Mouse (Mus musculus) hindbrain, embryonic 16.5 days (tissue): ENCODE data around the gene Gm21970. TPM values are rescaled to one million over a fixed set of nuclear protein-coding genes. Genes with fewer than 3 reads are reported as not detected.

Experiments used
- ATAC-seq: fragments of 200-750 bp; cut with Nextera tagmentation; 2 replicates; pipeline ENCODE4 v1.8.0; 2017; ENCODE audit warnings: moderate TSS enrichment, moderate library complexity
- H3K27ac ChIP-seq: fragments of 300-500 bp; sonication (generic); 2 replicates; pipeline ENCODE4 v1.5.1; 2014; ENCODE audit warnings: low read depth, mild to moderate bottlenecking, control low read depth, low read length, moderate library complexity
- H3K27me3 ChIP-seq: fragments of 300-500 bp; sonication (generic); replicated peaks from 2 replicates; pipeline ENCODE4 v1.6.1; 2014; ENCODE audit warnings: low read length; ENCODE audit not compliant: control insufficient read depth, insufficient read depth
- H3K36me3 ChIP-seq: fragments of 300-500 bp; sonication (generic); 2 replicates; pipeline ENCODE4 v1.6.1; 2014; ENCODE audit warnings: mild to moderate bottlenecking, low read length, moderate library complexity, mixed read lengths; ENCODE audit not compliant: control insufficient read depth, insufficient read depth
- H3K4me1 ChIP-seq: fragments of 300-500 bp; sonication (generic); 2 replicates; pipeline ENCODE4 v1.6.1; 2014; ENCODE audit warnings: low read depth, low read length; ENCODE audit not compliant: control insufficient read depth, insufficient read depth
- H3K4me2 ChIP-seq: fragments of 300-500 bp; sonication (generic); 2 replicates; pipeline ENCODE4 v1.6.1; 2014; ENCODE audit warnings: mild to moderate bottlenecking, low read length, control low read depth, moderate library complexity
- H3K4me3 ChIP-seq: fragments of 300-500 bp; sonication (generic); 2 replicates; pipeline ENCODE4 v1.5.1; 2014; ENCODE audit warnings: mild to moderate bottlenecking, low read length, control low read depth, moderate library complexity
- H3K9ac ChIP-seq: fragments of 300-500 bp; sonication (generic); 2 replicates; pipeline ENCODE4 v1.6.1; 2014; ENCODE audit warnings: low read depth, mild to moderate bottlenecking, control low read depth, low read length, moderate library complexity
- H3K9me3 ChIP-seq: fragments of 300-500 bp; sonication (generic); 2 replicates; pipeline ENCODE4 v1.6.1; 2014; ENCODE audit warnings: mild to moderate bottlenecking, low read length, moderate library complexity; ENCODE audit not compliant: control insufficient read depth
- WGBS: fragments of 180-500 bp; shearing (Covaris S2); extraction: QIAGEN DNeasy Blood & Tissue Kit; methylation state at CpG from one replicate; pipeline ENCODE4 v1.1.7; 2014; 5-methylcytosine and 5-hydroxymethylcytosine counted together
- polyA plus RNA-seq: library from polyadenylated mRNA; unstranded; fragments of >200 nt; fragmentation: Nextera tagmentation; extraction: Ambion mirVana; gene quantifications from 2 replicates; pipeline ENCODE4 v1.2.1, GENCODE M21; 2015

The Gm21970 gene
- polyA plus RNA-seq, 1 experiment from 2014 or later = not detected

DNA sequence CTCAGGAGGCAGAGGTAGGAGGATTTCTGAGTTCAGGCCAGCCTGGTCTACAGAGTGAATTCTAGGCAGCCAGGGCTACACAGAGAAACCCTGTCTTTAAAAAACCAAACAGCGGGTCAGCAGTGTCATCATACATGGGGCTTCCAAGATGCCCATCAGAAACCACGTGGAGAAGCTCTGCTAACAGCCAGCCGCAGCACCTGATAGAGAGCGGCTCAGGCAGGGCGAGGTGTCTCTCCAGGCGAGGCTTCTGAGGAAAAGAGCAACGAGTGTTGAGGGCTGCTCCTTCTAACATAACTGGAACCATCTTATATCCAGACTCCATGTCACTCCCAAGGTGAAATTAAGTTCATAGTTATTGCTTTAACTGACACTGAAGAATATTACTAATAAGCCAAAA, 57.4 kb downstream of the Gm21970 start:
- no peaks in the 10 kb centered on the region for H3K36me3 ChIP-seq

DNA sequence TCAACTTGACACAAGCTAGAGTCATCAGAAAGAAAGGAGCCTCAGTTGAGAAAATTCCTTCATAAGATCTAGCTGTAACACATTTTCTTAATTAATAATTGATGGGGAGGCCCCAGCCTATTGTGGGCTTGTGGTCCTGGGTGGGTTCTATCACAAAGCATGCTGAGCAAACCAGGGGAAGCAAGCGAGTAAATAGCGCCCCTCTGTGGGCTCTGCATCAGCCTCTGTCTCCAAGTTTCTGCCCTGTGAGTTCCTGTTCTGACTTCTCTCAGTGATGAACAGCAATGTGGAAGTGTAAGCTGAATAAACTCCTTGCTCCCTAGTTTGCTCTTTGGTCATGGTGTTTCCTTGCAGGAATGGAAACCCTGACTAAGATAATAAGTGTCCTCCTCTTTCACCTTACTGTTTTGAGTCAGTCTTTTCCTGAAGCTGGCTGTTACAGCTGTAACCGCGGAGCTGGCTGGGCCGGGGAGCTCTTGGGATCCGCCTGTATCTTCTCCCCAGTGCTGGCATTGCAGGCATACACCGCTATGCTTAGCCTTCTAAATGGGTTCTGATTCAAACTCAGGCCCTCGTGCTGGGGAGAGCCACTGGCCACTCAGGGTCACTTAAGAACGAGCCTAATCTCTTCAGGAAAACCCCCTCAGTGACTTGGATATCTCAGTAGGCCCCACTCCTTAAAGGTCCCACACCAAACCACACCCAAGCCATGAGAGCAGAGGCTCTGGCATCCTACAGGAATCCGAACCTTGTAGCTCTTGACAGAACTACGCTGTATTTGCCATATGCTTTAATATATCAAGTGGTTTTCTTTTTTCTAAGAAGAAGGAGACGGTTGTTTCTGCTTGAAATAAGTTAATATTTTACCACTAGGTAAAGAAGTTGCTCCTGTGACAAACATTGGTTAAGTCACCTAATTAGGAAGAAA, 58.9 kb downstream of the Gm21970 start:
- H3K36me3 ChIP-seq = no peaks in the 10 kb centered on the region
- H3K9me3 ChIP-seq = no peaks in the 10 kb centered on the region
- H3K27me3 ChIP-seq = no peaks in the 10 kb centered on the region
- no peak overlapping the region for H3K9ac ChIP-seq
- no peak overlapping the region for H3K4me2 ChIP-seq
- H3K4me1 ChIP-seq = no peaks in the 10 kb centered on the region
- 81% methylated on average over 12 of the region's 12 CpGs for WGBS
- no peak overlapping the region for H3K27ac ChIP-seq
- no peak for ATAC-seq
- H3K4me3 ChIP-seq = no peak overlapping the region

More for the DNA sequence above, 57.4 kb downstream of the Gm21970 start:
- no peaks in the 10 kb centered on the region for H3K9me3 ChIP-seq
- WGBS = 89% methylated on average over 7 of the region's 7 CpGs
- H3K4me1 ChIP-seq = no peaks in the 10 kb centered on the region
- no peak overlapping the region for H3K9ac ChIP-seq
- no peak for ATAC-seq
- no peaks in the 10 kb centered on the region for H3K27me3 ChIP-seq
- no peak overlapping the region for H3K4me3 ChIP-seq
- no peak overlapping the region for H3K27ac ChIP-seq
- no peak overlapping the region for H3K4me2 ChIP-seq

DNA sequence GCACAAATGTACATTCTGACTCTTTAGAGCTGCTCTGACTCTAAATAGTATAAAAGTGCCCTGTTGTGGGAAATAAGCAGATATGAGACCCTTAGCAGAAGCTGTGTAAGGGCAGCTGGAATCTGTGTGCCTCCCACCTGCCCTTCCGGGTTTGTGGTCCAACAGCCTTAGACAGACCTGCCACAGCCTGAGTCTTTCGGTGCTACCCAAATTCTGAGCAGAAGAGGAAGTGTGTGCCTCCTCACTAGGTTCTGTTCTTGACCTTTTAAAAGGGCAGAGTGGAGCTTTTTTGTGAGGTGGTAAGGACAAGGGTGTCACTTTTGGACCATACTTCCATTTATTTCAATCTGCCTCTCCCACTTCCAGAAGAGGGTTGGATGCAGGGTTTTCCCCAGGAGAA, 60.4 kb downstream of the Gm21970 start:
- no peak overlapping the region for H3K27ac ChIP-seq

DNA sequence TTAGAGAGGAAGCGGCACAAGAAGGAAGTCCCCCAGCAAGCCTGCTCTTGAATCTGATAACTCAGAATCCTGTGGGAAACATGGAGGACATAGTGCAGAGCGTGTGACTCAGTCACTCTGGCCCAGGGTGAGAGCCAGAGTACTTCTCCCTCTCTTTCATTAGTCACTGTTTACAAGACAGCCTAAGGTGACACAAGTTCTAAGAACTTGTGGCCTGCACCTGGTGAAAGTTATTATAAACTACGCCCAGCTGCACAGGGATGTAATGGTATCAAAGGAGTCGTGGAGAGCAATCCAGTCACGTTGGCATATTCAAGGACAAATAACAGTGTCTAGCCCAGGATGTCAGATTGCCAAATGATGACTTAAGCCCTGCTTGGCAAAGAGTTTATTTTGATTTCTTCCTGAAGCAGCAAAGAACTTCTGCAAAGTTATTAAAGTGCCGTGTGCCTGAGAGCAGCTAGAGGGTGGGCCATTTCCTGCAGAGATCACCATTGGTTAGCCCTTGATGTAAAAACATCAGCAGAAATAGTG, 60.9 kb downstream of the Gm21970 start:
- Histone ChIP-seq H3K4me3 (no peak overlapping the region), H3K4me2 (no peak overlapping the region), H3K4me1 (no peaks in the 10 kb centered on the region), H3K27ac (no peak overlapping the region), H3K36me3 (no peaks in the 10 kb centered on the region), H3K9ac (no peak overlapping the region), H3K9me3 (no peaks in the 10 kb centered on the region), H3K27me3 (no peaks in the 10 kb centered on the region)
- no peak for ATAC-seq
- 77% methylated on average over 6 of the region's 6 CpGs for WGBS

More for the DNA sequence above, 60.4 kb downstream of the Gm21970 start:
- ATAC-seq = no peak
- Histone ChIP-seq H3K9ac (no peak overlapping the region), H3K4me3 (no peak overlapping the region), H3K4me2 (no peak overlapping the region), H3K9me3 (no peaks in the 10 kb centered on the region), H3K4me1 (no peaks in the 10 kb centered on the region), H3K27me3 (no peaks in the 10 kb centered on the region), H3K36me3 (no peaks in the 10 kb centered on the region)
- 76% methylated on average over 2 of the region's 2 CpGs for WGBS

DNA sequence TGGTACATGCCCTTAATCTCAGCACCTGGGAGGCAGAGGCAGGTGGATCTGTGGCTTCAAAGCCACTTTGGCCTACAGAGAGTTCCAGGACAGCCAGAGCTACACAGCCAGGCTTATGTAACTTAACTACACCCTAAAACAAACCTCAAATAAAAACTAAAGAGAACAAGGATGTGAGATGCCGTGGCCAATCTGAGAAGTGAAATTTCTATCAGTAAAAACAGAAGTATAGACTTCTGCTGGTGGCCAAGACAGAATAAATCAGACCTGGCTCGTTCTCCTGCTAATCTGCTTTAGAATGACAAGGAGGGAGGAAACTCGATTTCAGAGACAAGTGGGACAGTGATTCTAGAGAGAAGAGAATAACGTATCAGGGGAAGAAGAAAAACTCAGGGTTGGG, 64.3 kb downstream of the Gm21970 start:
- Histone ChIP-seq H3K36me3 (no peaks in the 10 kb centered on the region), H3K4me2 (no peak overlapping the region), H3K27me3 (no peaks in the 10 kb centered on the region), H3K4me1 (peaks cover 5% of the 10 kb centered on the region), H3K4me3 (no peak overlapping the region), H3K9me3 (no peaks in the 10 kb centered on the region), H3K27ac (no peak overlapping the region), H3K9ac (no peak overlapping the region)
- ATAC-seq = no peak
- WGBS = 70% methylated on average over 4 of the region's 4 CpGs

DNA sequence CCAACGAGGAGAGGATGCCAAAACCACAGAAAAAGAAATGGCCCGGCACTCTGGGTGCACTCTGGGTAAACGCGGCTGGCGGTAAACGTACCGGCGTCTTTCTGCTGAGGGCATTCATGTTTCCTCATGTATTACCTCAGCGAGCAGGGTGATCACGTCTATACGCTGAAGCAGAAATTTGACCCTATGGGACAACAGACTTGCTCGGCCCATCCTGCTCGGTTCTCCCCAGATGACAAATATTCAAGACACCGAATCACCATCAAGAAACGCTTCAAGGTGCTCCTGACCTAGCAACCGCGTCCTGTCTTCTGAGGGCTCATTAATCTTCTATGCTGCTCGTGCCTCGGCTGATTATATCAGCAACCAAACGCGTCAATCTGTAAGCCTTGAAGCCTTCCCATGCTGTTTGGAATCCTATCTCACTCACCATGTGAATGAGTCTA, 66.8 kb downstream of the Gm21970 start:
- WGBS = 68% methylated on average over 21 of the region's 21 CpGs
- no peak for ATAC-seq
- no peaks in the 10 kb centered on the region for H3K27me3 ChIP-seq

DNA sequence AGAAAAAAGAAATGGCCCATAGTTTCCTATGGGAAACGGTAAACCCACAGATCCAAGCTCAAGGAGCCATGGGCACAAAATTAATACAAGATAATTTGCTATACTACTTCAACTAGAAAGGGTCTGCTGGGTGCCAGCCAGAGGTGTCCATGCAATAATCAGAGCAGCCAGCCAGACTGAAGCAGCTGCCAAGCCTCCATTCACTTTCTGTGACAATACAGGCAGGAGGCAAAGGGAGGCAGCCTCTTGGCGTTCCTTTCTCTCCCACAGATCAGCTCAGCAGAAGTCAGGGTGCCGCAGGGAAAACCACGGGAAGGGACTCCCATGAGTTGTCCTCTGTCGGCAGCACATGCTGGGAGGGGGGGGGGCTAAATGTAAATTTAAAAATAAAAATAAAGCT, 67.5 kb downstream of the Gm21970 start:
- Histone ChIP-seq H3K9ac (no peak overlapping the region), H3K4me3 (no peak overlapping the region), H3K27ac (no peak overlapping the region), H3K4me1 (peaks cover 6% of the 10 kb centered on the region), H3K9me3 (no peaks in the 10 kb centered on the region), H3K27me3 (no peaks in the 10 kb centered on the region), H3K4me2 (0 out of 2 replicates have a peak overlapping the region, but pooled peaks have one; percentile 10), H3K36me3 (no peaks in the 10 kb centered on the region)
- WGBS = 16% methylated on average over 5 of the region's 5 CpGs
- ATAC-seq = no peak

More for the DNA sequence above, 66.8 kb downstream of the Gm21970 start:
- Histone ChIP-seq H3K4me1 (peaks cover 5% of the 10 kb centered on the region), H3K9me3 (no peaks in the 10 kb centered on the region), H3K36me3 (no peaks in the 10 kb centered on the region), H3K4me3 (no peak overlapping the region), H3K27ac (no peak overlapping the region), H3K9ac (no peak overlapping the region), H3K4me2 (no peak overlapping the region)

DNA sequence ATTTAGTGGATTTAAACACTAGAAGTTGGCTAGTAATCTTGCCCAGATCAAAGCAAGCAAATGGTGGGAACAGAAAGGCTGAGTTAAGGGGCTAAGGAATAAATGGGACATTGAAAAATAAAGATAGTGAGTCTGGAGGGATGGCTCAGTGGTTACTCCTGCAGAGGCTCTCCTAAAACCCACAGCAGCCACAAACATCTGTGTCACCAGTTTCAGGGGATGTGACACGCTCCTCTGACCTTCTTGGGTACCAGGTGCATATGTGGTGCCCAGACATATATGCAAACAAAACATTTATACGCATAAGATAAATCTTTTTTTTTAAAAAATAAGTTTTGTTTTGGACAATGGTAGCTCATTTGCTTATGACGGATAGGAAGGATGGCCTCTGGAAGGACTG, 67.9 kb downstream of the Gm21970 start:
- no peak overlapping the region for H3K27ac ChIP-seq
- WGBS = 86% methylated on average over 3 of the region's 3 CpGs
- peaks cover 10% of the 10 kb centered on the region for H3K4me1 ChIP-seq
- H3K9me3 ChIP-seq = no peaks in the 10 kb centered on the region
- H3K4me2 ChIP-seq = 0 out of 2 replicates have a peak overlapping the region, but pooled peaks have one; percentile 10
- H3K27me3 ChIP-seq = no peaks in the 10 kb centered on the region
- H3K4me3 ChIP-seq = no peak overlapping the region
- no peak overlapping the region for H3K9ac ChIP-seq
- H3K36me3 ChIP-seq = no peaks in the 10 kb centered on the region
- no peak for ATAC-seq

DNA sequence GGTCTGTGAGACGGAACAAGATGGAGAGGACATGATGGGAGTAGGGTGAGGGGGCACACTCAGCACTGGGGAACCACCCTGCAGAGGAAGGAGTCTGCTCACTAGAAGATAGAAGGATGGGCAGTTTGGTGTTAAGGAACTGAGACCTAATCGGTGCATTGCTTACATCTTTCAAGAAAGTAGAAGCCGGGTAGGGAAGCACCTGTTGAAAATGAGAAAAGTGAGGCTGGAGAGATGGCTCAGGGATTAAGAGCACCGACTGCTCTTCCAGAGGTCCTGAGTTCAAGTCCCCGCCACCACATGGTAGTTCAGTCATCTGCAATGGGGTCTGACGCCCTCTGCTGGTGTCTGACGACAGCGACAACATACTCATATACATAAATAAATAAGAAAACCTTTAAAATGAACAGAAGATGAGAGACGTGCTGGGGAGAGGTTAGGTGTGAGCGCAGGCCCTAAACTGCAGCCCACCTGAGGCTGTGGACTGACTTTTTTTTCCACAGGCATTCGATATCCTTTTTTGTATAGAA, 68.4 kb downstream of the Gm21970 start:
- H3K27ac ChIP-seq = no peak overlapping the region
- H3K9me3 ChIP-seq = no peaks in the 10 kb centered on the region
- no peaks in the 10 kb centered on the region for H3K27me3 ChIP-seq
- H3K4me2 ChIP-seq = no peak overlapping the region
- WGBS = 74% methylated on average over 11 of the region's 11 CpGs
- no peak for ATAC-seq
- H3K4me3 ChIP-seq = no peak overlapping the region
- peaks cover 10% of the 10 kb centered on the region for H3K4me1 ChIP-seq
- H3K9ac ChIP-seq = no peak overlapping the region
- no peaks in the 10 kb centered on the region for H3K36me3 ChIP-seq
